21 mouse cellular contexts compared by ENCODE assay signal in genomic region chr2:149844575-149844974, GRCm38 (mm10). TPM values are rescaled to one million over a fixed set of nuclear protein-coding genes. Genes with fewer than 3 reads are reported as not detected.
DNase-seq lines count a peak whose midpoint lies in the region; ATAC-seq and TF ChIP-seq lines count a peak whose summit lies in the region.
"Had no signal": no experiment of that assay in that cellular context is flagged by ENCODE, and none has a peak within 500 bp of the region (broad histone marks: within the 10 kb centered on the region; RNA-seq: fewer than 3 reads in every experiment).

No protein-coding gene starts in this region.

- no peaks in the 10 kb centered on the region for H3K4me1 ChIP-seq in midbrain, embryonic 14.5 days (ENCODE audit: control insufficient read depth, insufficient read depth, low read length)
- H3K4me1 ChIP-seq in midbrain, postnatal 0 days (ENCODE audit: insufficient read depth, low read length), result no peaks in the 10 kb centered on the region
- H3K4me1 ChIP-seq in lung, embryonic 16.5 days (replicated peaks; ENCODE audit: control insufficient read depth, insufficient read depth, low read length), result peaks cover 7% of the 10 kb centered on the region; the same call in 1 of the 2 replicates
- H3K4me1 ChIP-seq: forebrain, embryonic 13.5 days; heart, embryonic 10.5 days; midbrain, embryonic 13.5 days had no signal

- no peaks in the 10 kb centered on the region for H3K36me3 ChIP-seq in midbrain, embryonic 14.5 days (ENCODE audit: control insufficient read depth, insufficient read depth, low read length)
- no peaks in the 10 kb centered on the region for H3K36me3 ChIP-seq in midbrain, postnatal 0 days (ENCODE audit: insufficient read depth, low read length)
- H3K36me3 ChIP-seq in lung, embryonic 16.5 days (ENCODE audit: control insufficient read depth, insufficient read depth, low read length), result no peaks in the 10 kb centered on the region
- H3K36me3 ChIP-seq: G1E; heart, embryonic 10.5 days; midbrain, embryonic 13.5 days had no signal

- no peaks in the 10 kb centered on the region for H3K27me3 ChIP-seq in midbrain, embryonic 14.5 days (ENCODE audit: control insufficient read depth, insufficient read depth, low read length)
- no peaks in the 10 kb centered on the region for H3K27me3 ChIP-seq in midbrain, postnatal 0 days (ENCODE audit: insufficient read depth, low read length)
- H3K27me3 ChIP-seq in lung, embryonic 16.5 days (ENCODE audit: control insufficient read depth, insufficient read depth, low read depth, low read length), result no peaks in the 10 kb centered on the region
- H3K27me3 ChIP-seq: forebrain, embryonic 13.5 days; midbrain, embryonic 13.5 days had no signal

- H3K4me3 ChIP-seq in midbrain, embryonic 14.5 days (replicated peaks; ENCODE audit: low read depth, low read length), result no peak overlapping the region
- H3K4me3 ChIP-seq in midbrain, postnatal 0 days (ENCODE audit: low read depth, low read length), result no peak overlapping the region
- no peak overlapping the region for H3K4me3 ChIP-seq in lung, embryonic 16.5 days (ENCODE audit: low read length)
- H3K4me3 ChIP-seq: forebrain, embryonic 13.5 days; heart, embryonic 10.5 days; midbrain, embryonic 13.5 days had no signal

- no peak overlapping the region for H3K27ac ChIP-seq in midbrain, embryonic 14.5 days (replicated peaks; ENCODE audit: low read depth, low read length)
- H3K27ac ChIP-seq in midbrain, postnatal 0 days (ENCODE audit: low read depth, low read length), result no peak overlapping the region
- H3K27ac ChIP-seq in lung, embryonic 16.5 days (ENCODE audit: low read length), result peak overlapping the region; percentile 51
- H3K27ac ChIP-seq: forebrain, embryonic 13.5 days; heart, embryonic 10.5 days; macrophage; midbrain, embryonic 13.5 days had no signal

- 0 out of 2 replicates have a peak, but pooled peaks have one; percentile 27 for ATAC-seq in midbrain, embryonic 14.5 days (ENCODE audit: low FRiP score, low TSS enrichment)
- ATAC-seq in midbrain, postnatal 0 days (ENCODE audit: low FRiP score), result no peak
- ATAC-seq in lung, embryonic 16.5 days (ENCODE audit: low read depth), result peak; percentile 97
- ATAC-seq: forebrain, embryonic 13.5 days; midbrain, embryonic 13.5 days had no signal

- H3K9me3 ChIP-seq in midbrain, embryonic 14.5 days (ENCODE audit: control insufficient read depth, low read length), result no peaks in the 10 kb centered on the region
- no peaks in the 10 kb centered on the region for H3K9me3 ChIP-seq in midbrain, postnatal 0 days (ENCODE audit: low read length)
- no peaks in the 10 kb centered on the region for H3K9me3 ChIP-seq in lung, embryonic 16.5 days (ENCODE audit: control insufficient read depth, low read length)
- H3K9me3 ChIP-seq: forebrain, embryonic 13.5 days; G1E; heart, embryonic 10.5 days; midbrain, embryonic 13.5 days had no signal

- 90% methylated on average over 2 of the region's 2 CpGs for WGBS in midbrain, embryonic 14.5 days
- WGBS in midbrain, postnatal 0 days, result 75% methylated on average over 2 of the region's 2 CpGs
- WGBS in lung, embryonic 16.5 days, result 61% methylated on average over 2 of the region's 2 CpGs

- no peak for TF ChIP-seq CTCF in midbrain, postnatal 0 days (IDR thresholded peaks at IDR 0.05)

- DNase-seq in midbrain, embryonic 14.5 days, result no peak
- no peak for DNase-seq in midbrain, postnatal 0 days (ENCODE audit: low spot score)
- DNase-seq in layer of hippocampus, postnatal 36 days, result peak; percentile 18 to 27
- peak; percentile 56 to 79 for DNase-seq in right cerebral cortex, postnatal 36 days (ENCODE audit: low spot score in 2 of 2)
- DNase-seq in adrenal gland, postnatal 10 days, result no peak
- DNase-seq in cerebellum, postnatal 36 days, result no peak
- DNase-seq: cerebellum, adult 9-11 months; kidney, adult 9 months; kidney, postnatal 4 days; thymus, adult 2 months had no signal

- no peak overlapping the region for H3K9ac ChIP-seq in midbrain, embryonic 14.5 days (replicated peaks; ENCODE audit: low read length)
- H3K9ac ChIP-seq in midbrain, postnatal 0 days (replicated peaks; ENCODE audit: low read length, poor library complexity, severe bottlenecking), result no peak overlapping the region
- no peak overlapping the region for H3K9ac ChIP-seq in lung, embryonic 16.5 days (ENCODE audit: low read length)
- H3K9ac ChIP-seq: forebrain, embryonic 13.5 days; midbrain, embryonic 13.5 days had no signal

- no peak overlapping the region for H3K4me2 ChIP-seq in midbrain, embryonic 14.5 days (ENCODE audit: low read length)
- no peak overlapping the region for H3K4me2 ChIP-seq in midbrain, postnatal 0 days (ENCODE audit: low read depth, low read length, poor library complexity, severe bottlenecking)
- H3K4me2 ChIP-seq in lung, embryonic 16.5 days (ENCODE audit: low read depth, low read length), result no peak overlapping the region
- H3K4me2 ChIP-seq: forebrain, embryonic 13.5 days; midbrain, embryonic 13.5 days had no signal

RNA-seq across cellular contexts. Expression of gene C530025M09Rik, which starts 13.6 kb away (rescaled TPM):
- 0.57 and 1.0 TPM in 2 replicates for polyA plus RNA-seq in midbrain, embryonic 14.5 days (2014; fragmentation: Nextera tagmentation; extraction: Ambion mirVana)
- 0.42 TPM in 1 of 2 replicates, not detected in the other for total RNA-seq in midbrain, postnatal 0 days (2014; rRNA removed)
- polyA plus RNA-seq in midbrain, postnatal 0 days (2015; fragmentation: Nextera tagmentation; extraction: Ambion mirVana), result 1.8 and 2.3 TPM in 2 replicates
- total RNA-seq in layer of hippocampus, postnatal 36 days (2021), result under 1 TPM; 0.55 to 0.61 TPM
- 0.23 TPM in 1 of 2 replicates, not detected in the other for polyA plus RNA-seq in lung, embryonic 16.5 days (2015; fragmentation: Nextera tagmentation; extraction: Ambion mirVana)
- not detected for total RNA-seq in adrenal gland, postnatal 10 days (2021)
- total RNA-seq: adrenal gland, adult 18-20 months; G1E; gastrocnemius, adult 8-10 months; heart, postnatal 25 days had no signal
- polyA plus RNA-seq: G1E; limb, embryonic 14.5 days; macrophage; small intestine, adult 2 months; thymus, adult 2 months had no signal

RNA-seq across cellular contexts. Expression of gene Syndig1, which starts 15.6 kb away (rescaled TPM):
- polyA plus RNA-seq in midbrain, embryonic 14.5 days (2014; fragmentation: Nextera tagmentation; extraction: Ambion mirVana), result 19.5 and 22.4 TPM in 2 replicates
- total RNA-seq in midbrain, postnatal 0 days (2014; rRNA removed), result 30.1 and 35.7 TPM in 2 replicates
- 28.6 and 32.1 TPM in 2 replicates for polyA plus RNA-seq in midbrain, postnatal 0 days (2015; fragmentation: Nextera tagmentation; extraction: Ambion mirVana)
- 10 to 100 TPM; 37.5 to 39.7 TPM for total RNA-seq in layer of hippocampus, postnatal 36 days (2021)
- 3.7 and 4.7 TPM in 2 replicates for polyA plus RNA-seq in lung, embryonic 16.5 days (2015; fragmentation: Nextera tagmentation; extraction: Ambion mirVana)
- total RNA-seq in adrenal gland, postnatal 10 days (2021), result 1 to 10 TPM; 1.7 to 2.3 TPM
- total RNA-seq: heart, postnatal 25 days had no signal
- polyA plus RNA-seq: G1E, macrophage had no signal

Comparison
In these comparisons a context has a peak if more than half of its experiments do, and no peak if none do; other contexts are left out.
1. DNase-seq: peak in layer of hippocampus, postnatal 36 days (2 of 2) and right cerebral cortex, postnatal 36 days (2 of 2); none in midbrain, embryonic 14.5 days (single experiment), midbrain, postnatal 0 days (single experiment), adrenal gland, postnatal 10 days (single experiment) and cerebellum, postnatal 36 days (0 of 2).